Mouse (Mus musculus): ENCODE data around the gene Erich4. TPM values are rescaled to one million over a fixed set of nuclear protein-coding genes. Genes with fewer than 3 reads are reported as not detected.

The Erich4 gene
- total RNA-seq, 2 experiments from 2014 or later, result not detected

GRCm38 (mm10) chr7:25625594-25626250 lies 10.0 kb upstream of the Erich4 start:
- intact Hi-C loops (cut with DNase I), result no loop called here
- DNase-seq (ENCODE audit: low spot score in 2 of 2), result no peak

DNA sequence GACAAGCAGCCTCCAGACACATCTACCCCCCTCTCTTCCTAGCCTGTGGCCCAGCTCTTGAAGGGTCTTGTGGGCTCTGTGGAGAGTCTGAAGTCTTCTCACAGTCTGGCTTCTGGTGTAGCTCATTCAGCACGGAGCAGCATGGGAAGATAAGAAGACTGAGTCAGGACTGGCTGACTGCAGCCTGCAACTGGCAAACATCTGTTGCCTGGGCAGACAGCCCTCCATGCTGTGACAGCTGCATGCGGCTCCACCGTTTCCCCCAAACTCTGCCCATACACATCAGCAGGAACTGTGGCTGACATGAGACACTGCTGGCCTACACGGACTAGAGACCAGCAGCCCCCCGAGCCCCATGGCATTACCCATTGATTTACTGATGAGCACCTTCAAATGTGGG lies 9.2 kb upstream of the Erich4 start:
- intact Hi-C loops (cut with DNase I), result no loop called here
- no peak for DNase-seq (ENCODE audit: low spot score in 2 of 2)

DNA sequence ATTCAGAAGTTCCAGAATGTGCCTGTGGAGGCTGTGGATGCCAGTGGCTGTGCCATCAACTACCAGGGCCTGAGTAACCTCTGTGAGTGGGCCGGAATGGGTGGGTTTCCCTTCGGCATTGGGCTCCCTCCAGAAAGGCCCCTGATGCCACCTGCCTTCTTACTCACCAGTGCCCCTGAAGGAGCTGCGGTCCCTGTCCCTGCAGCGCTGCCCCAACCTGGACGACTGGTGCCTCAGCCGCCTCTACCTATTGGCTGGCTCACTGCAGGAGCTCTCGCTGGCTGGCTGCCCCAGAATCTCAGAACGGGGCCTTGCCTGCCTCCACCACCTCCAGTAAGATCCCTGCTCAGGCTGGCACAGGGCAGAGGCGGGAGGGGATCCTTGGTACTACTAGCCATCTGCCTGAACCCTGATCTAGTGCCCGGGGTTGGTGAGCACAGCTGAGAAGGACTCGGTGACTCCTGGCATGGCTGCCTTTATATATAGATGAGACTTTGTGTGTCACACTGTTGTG lies 8.2 kb upstream of the Erich4 start:
- DNase-seq (ENCODE audit: low spot score in 2 of 2), result peak in 1 of 2 experiments; percentile 39

GRCm38 (mm10) chr7:25620751-25621150 lies 5.1 kb upstream of the Erich4 start:
- DNase-seq (ENCODE audit: low spot score in 2 of 2), result no peak
- intact Hi-C loops (cut with DNase I), result no loop called here

More for the DNA sequence above, 8.2 kb upstream of the Erich4 start:
- intact Hi-C loops (cut with DNase I), result no loop called here

DNA sequence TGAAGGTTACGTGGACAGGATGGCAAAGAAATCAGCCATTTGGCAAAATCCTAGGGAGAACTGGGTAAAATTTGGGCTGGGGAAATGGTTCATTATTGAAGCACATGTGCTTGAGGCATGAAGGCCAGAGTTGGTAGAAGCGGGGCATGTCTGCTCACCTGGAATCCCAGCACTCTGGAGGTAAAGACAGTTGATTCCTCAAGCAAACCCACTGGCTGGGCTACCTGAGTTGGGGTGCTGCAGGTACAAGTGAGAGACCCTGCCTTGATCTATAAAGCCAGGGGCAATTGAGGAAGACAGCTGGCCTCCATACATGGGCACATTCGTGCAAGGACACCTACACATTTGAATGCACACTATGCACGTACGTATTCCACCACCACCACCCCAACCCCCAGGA lies 4.4 kb upstream of the Erich4 start:
- DNase-seq (ENCODE audit: low spot score in 2 of 2), result no peak
- intact Hi-C loops (cut with DNase I), result no loop called here

DNA sequence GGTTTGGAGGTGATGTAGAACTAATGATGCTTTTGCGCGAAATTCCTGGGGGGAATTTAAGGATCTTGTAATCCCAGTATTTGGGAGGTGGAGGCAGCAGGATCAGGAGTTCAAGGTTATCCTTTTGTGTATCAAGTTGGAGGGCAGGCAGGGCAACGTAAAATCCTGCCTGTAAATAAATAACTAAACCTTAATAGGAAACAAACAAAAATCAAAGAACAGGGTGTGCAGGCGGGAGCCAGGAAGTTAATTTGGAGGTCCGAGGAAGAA lies 4.0 kb upstream of the Erich4 start:
- intact Hi-C loops (cut with DNase I), result no loop called here
- DNase-seq (ENCODE audit: low spot score in 2 of 2), result no peak

DNA sequence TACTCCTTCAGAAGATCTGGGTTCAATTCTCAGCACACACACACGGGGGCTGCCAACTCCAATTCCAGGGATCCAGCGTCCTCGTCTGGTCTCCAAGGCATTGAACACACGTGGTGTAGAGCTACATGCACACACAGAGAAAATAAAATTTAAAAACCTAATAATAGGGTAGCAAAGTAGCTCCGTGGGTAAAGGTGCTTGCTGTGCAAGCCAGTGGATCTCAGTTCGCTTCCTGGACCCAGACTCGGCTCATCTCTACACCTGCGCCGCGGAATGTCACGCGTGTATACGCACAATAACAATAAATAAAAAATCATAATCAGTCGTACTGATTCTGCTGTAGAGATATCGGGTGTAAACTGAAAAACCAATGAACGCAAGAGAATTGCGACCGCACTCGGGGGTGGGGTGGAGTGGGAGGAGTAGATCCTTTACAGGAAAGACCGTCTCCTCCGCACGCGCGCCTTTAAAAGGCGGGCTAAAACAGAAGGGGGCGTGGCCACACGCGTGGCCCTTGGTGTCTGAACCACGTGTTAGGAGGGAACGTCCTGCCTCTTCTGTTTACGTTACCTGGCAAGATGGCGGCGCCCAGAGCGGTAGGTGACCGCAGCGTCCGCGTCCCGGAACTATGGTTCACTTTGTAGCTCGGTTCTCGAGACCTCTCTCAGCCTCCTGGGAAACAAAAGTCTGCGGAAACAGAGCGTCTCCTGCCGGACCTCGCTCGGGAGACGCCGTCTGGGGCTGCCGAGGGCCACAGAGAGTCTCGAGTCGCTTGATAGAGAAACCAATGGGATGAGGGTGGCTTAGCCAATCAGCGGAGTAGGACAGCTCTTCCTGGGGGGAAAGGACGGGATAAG lies 3.4 kb upstream of the Erich4 start, which contains the start of gene Dmac2:
Gene Dmac2, plus strand, starts transcription at position 550 of the 857 bp plus-strand sequence.
- intact Hi-C loops (cut with DNase I), result no loop called here
- DNase-seq (ENCODE audit: low spot score in 2 of 2), result peak; percentile 95 to 97

DNA sequence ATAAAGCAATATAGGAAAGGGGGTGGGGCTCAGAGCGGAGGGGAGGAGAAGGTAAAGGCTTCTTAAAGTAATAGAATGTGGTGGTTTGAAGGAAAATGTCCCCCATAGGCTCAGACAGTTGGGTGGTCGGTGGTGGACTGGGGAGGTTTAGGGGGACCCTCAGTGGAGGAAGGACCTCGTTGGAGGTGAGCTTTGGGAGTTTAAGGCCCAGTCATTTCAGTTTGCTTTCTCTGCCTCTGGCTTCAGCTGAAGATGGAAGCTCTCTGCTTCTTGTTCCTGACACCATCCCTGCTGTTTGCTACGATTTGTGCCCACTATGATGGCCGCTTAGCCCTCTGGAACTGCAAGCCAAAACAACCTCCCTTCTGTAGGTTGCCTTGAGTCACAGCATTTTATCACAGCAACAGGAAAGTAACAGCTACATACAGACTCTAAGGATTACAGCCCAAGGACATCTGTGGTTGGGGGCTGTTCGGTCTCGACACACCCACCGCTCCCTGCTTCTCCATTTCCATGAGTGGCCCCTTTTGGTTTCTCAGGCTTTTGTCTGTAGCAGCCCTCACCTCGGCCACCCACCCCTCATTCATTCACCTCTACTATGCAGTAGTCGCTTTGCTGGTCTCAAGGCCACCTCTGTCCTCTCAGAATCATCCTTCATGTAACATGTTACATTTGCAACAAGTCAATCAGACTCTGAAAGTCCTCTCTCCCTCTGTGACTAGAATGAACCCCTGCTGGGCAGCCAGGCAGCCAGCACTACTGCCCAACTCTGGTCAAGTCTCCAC lies 1.9 kb upstream of the Erich4 start:
- DNase-seq (ENCODE audit: low spot score in 2 of 2), result no peak
- intact Hi-C loops (cut with DNase I), result no loop called here

- intact Hi-C loops (cut with DNase I), result no loop called here
- DNase-seq (ENCODE audit: low spot score in 2 of 2), result no peak
These were observed 624 bp downstream of the Erich4 start for GRCm38 (mm10) chr7:25614831-25615705.

- intact Hi-C loops (cut with DNase I), result no loop called here
These were observed 1.6 kb downstream of the Erich4 start for GRCm38 (mm10) chr7:25614086-25614485.

DNA sequence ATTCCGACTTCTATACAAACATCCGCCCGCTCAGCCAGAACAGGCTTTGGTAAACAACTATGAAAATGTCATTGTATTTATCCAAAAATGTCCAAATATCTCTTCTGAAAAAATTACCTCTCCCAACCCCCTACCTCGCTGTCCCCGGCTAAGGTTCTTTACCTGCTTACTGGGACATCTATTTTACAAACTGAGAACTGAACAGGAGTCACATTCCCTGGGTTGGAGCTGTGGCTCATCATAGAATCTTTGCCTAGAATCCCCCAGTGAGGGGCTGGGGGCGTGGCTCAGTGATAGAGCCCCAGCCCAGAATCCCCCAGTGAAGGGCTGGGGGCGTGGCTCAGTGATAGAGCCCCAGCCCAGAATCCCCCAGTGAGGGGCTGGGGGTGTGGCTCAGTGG lies 4.2 kb downstream of the Erich4 start:
- intact Hi-C loops (cut with DNase I), result no loop called here
- no peak for DNase-seq (ENCODE audit: low spot score in 2 of 2)

More at GRCm38 (mm10) chr7:25614086-25614485, 1.6 kb downstream of the Erich4 start:
- no peak for DNase-seq (ENCODE audit: low spot score in 2 of 2)

DNA sequence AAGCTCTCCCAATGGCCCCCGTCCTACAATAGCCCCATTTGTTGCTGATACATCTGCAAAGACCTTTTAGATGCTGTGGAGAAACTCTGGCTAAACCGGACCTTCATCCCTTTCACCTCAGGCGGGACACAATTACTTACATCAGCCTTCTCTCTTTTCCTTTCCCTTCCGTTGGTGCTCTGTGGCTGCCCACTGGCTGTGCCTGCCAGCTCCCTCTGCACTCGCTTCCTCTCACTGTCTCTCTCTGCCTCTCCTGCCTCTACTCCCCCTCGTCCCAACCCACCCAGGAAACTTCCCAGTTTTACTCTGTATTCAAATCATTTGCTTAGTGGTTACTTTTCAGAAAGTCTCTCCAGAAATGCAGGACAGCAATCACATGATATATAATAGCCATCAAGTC lies 5.6 kb downstream of the Erich4 start:
- no peak for DNase-seq (ENCODE audit: low spot score in 2 of 2)
- intact Hi-C loops (cut with DNase I), result no loop called here

DNA sequence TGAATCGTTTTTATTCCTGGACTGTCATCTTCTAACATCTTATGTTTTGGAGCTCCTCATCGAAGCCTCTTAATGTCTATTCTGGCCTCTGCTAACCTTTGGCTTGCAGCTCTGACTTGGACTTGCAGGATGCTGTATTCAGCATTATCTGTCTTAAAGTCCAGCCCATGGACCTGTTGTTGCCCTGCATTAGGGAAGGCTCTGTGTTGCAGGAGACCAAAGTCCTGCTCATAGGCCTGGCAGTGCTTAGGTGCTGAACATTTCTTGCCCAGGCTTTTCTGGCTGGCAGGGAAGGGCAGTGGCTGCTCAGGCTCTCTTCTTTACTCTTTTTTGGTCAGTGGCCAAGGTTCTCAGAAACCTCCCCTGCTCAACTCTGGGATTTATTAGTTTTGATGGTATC lies 8.5 kb downstream of the Erich4 start:
- intact Hi-C loops (cut with DNase I), result no loop called here
- DNase-seq (ENCODE audit: low spot score in 2 of 2), result no peak

DNA sequence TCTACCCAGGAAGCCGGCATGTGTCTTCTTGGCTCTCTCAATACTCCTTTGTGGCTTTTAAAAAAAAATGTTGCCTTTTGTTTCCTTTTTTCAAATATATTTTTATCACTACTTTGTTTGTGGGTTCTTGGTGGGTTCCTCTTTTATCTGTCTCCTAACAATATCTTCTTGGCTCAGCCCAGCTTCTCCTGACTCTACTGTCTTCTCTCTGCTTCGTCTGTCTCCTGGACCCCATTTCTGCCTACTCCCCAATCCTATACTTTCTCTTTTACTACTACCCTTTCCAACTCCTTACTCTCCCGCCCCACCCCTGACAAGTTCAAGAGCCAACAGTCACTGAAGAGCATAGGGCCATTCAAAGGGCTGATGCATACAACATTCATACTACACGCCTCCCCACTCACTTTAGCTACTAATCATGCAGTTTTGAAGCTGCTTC lies 9.0 kb downstream of the Erich4 start:
- intact Hi-C loops (cut with DNase I), result no loop called here
- no peak for DNase-seq (ENCODE audit: low spot score in 2 of 2)

GRCm38 (mm10) chr7:25601346-25601745 lies 14.3 kb downstream of the Erich4 start:
- intact Hi-C loops (cut with DNase I), result no loop called here
- DNase-seq (ENCODE audit: low spot score in 2 of 2), result no peak

GRCm38 (mm10) chr7:25600666-25601065 lies 15.0 kb downstream of the Erich4 start:
- no peak for DNase-seq (ENCODE audit: low spot score in 2 of 2)
- intact Hi-C loops (cut with DNase I), result no loop called here

DNA sequence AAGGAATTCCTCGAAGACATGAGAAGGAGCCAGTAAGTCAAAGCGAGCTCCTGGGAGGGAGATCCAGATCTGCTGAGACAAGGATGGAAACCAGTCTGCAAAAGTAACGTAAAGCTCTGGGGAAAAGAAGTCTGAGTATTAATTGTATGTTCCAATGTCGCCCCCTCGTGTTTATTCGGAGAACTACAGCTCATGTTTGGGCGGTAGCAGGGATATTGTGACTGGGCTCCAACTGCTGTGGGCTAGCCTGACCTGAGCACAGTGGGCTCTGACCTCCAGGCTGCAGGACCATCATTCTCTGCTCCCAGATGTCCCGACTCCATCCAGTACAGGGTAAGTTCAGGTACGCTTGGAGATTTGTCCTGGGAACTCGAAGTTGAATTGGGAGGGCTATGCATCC lies 16.0 kb downstream of the Erich4 start:
- intact Hi-C loops (cut with DNase I), result loop anchor here (1.0 to 5.0 kb wide), 2 partner anchors 112 to 175 kb away; no protein-coding TSS in a partner anchor
- DNase-seq (ENCODE audit: low spot score in 2 of 2), result peak; percentile 80

DNA sequence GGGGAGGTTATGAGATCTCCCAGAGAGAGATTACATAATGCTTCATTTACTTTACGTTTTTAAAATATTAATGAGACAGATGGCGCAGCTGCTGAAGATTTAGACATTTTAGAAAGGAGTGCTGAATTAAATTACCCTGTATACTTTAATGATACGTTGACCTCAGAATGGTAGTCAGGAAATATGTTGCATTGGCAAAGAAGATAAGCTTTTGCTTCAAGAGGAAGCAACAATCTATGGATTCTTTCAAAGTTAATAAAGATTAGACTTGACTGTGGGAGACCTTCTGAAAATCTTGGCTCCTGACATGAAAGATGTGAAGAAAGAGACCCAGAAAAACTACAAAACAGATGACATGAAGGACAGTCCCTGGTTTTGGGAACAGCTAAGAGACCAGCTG lies 21.8 kb downstream of the Erich4 start:
- intact Hi-C loops (cut with DNase I), result no loop called here
- DNase-seq (ENCODE audit: low spot score in 2 of 2), result no peak

DNA sequence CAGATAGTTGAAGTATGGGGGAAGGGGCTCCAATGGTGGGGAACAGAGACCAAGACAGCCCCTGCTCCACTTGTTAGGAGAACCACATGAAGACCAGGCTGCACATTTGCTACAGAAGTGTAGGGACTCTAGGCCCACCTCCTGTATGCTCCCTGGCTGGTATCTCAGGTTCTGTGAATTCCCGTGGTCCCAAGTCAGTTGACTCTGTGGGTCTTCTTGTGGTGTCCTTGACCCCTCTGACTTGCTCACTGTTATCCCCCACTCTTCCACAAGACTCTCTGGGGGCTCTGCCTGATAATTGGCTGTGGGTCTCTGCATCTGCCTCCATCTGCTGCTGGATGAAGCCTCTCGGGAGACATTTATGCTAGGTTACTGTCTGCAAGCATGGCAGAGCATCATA lies 24.5 kb downstream of the Erich4 start:
- DNase-seq (ENCODE audit: low spot score in 2 of 2), result no peak
- intact Hi-C loops (cut with DNase I), result no loop called here

All from left cerebral cortex, postnatal 25 days (tissue).